Mouse (Mus musculus) erythroblast, embryonic 14.5 days (primary cell): ENCODE results near the gene Tmem158.

Experiments used
- GATA1 ChIP-seq: IDR thresholded peaks from 2 replicates; pipeline ENCODE4 v1.6.1; 2012; ENCODE audit warnings: low read length, inconsistent platforms, mixed read lengths
- TAL1 ChIP-seq: IDR thresholded peaks from 3 replicates; pipeline ENCODE4 v1.6.1; 2012; ENCODE audit warnings: low read length, inconsistent platforms, mixed read lengths

GRCm38 (mm10) chr9:123255736-123256135 is 4.8 kb downstream of the Tmem158 start:
- no peak for TF ChIP-seq GATA1
- no peak for TF ChIP-seq TAL1
